8 mouse cellular contexts compared by ENCODE assay signal in genomic region chr5:30907413-30908059, GRCm38 (mm10). TPM values are rescaled to one million over a fixed set of nuclear protein-coding genes. Genes with fewer than 3 reads are reported as not detected.
DNase-seq lines count a peak whose midpoint lies in the region; ATAC-seq lines count a peak whose summit lies in the region.

Ost4 (minus strand) TSS chr5:30907788.

- DNase-seq in T-cell, adult 2 months (ENCODE audit: low spot score) = peak; percentile 96
- peak; percentile 93 for DNase-seq in cerebellum, postnatal 36 days
- DNase-seq in gastrocnemius, adult 18-20 months (ENCODE audit: low spot score) = peak; percentile 96
- peak; percentile 95 to 98 for DNase-seq in left cerebral cortex, adult 18-20 months (ENCODE audit: low spot score in 2 of 2)
- peak; percentile 98 for DNase-seq in right cerebral cortex, adult 18-20 months
- DNase-seq in urinary bladder, postnatal 10 days (ENCODE audit: low spot score) = peak; percentile 84

- peak within 1 kb of the TSS; percentile 84 for H3K27ac ChIP-seq in hindbrain, embryonic 16.5 days (ENCODE audit: low read depth, low read length)
- H3K27ac ChIP-seq in macrophage = peak within 1 kb of the TSS; percentile 69

- peak within 1 kb of the TSS; percentile 86 for H3K9ac ChIP-seq in hindbrain, embryonic 16.5 days (ENCODE audit: low read depth, low read length)

- peak within 1 kb of the TSS; percentile 96 for H3K4me2 ChIP-seq in hindbrain, embryonic 16.5 days (ENCODE audit: low read length)

- no peaks in the 10 kb centered on the region for H3K27me3 ChIP-seq in hindbrain, embryonic 16.5 days (replicated peaks; ENCODE audit: control insufficient read depth, insufficient read depth, low read length)

- H3K79me2 ChIP-seq in macrophage (ENCODE audit: inconsistent target) = peaks cover 50% of the 10 kb centered on the region

- H3K4me3 ChIP-seq in hindbrain, embryonic 16.5 days (ENCODE audit: low read length) = peak within 1 kb of the TSS; percentile 69
- peak within 1 kb of the TSS; percentile 98 for H3K4me3 ChIP-seq in macrophage (ENCODE audit: inconsistent target)

- peaks cover 6% of the 10 kb centered on the region; the same call in 1 of the 2 replicates for H3K36me3 ChIP-seq in hindbrain, embryonic 16.5 days (ENCODE audit: control insufficient read depth, insufficient read depth, low read length)
- H3K36me3 ChIP-seq in macrophage (ENCODE audit: inconsistent target) = peaks cover 8% of the 10 kb centered on the region; the same call in 1 of the 2 replicates

- H3K4me1 ChIP-seq in hindbrain, embryonic 16.5 days (ENCODE audit: control insufficient read depth, insufficient read depth, low read depth, low read length) = peaks cover 20% of the 10 kb centered on the region

- under 1% methylated on average over 57 of the region's 58 CpGs for WGBS in hindbrain, embryonic 16.5 days
- WGBS in macrophage (ENCODE audit: missing documents) = under 1% methylated on average over 58 of the region's 58 CpGs

- H3K9me3 ChIP-seq in hindbrain, embryonic 16.5 days (ENCODE audit: control insufficient read depth, low read length) = no peaks in the 10 kb centered on the region

- peak; percentile 97 for ATAC-seq in hindbrain, embryonic 16.5 days

RNA-seq across cellular contexts. Expression of gene Ost4, which starts in this region (rescaled TPM):
- 100 to 1,000 TPM; 110 to 114 TPM for total RNA-seq in gastrocnemius, adult 18-20 months (2021)
- 232 and 244 TPM in 2 replicates for polyA plus RNA-seq in hindbrain, embryonic 16.5 days (2015; fragmentation: Nextera tagmentation; extraction: Ambion mirVana)
- total RNA-seq in left cerebral cortex, adult 18-20 months (2021) = 100 to 1,000 TPM; 103 to 111 TPM
- total RNA-seq in macrophage (2018; cell fraction: chromatin; rRNA removed) = 10 to 100 TPM; 10.8 to 69.3 (median 29.8) TPM
- total RNA-seq in macrophage (2018; cell fraction: cytosol; rRNA removed) = 100 to 1,000 TPM; 102 to 241 (median 145) TPM
- 10 to 100 TPM; 16.1 to 73.4 (median 43.0) TPM for total RNA-seq in macrophage (2018; cell fraction: nucleus; rRNA removed)
- 186 to 192 TPM (median 190 TPM) in 3 replicates for polyA plus RNA-seq in macrophage (2018)

Comparison
In these comparisons a context has a peak if more than half of its experiments do, and no peak if none do; other contexts are left out.
1. Peak in every context shown above with its lines: DNase-seq, ATAC-seq, H3K4me3 ChIP-seq and H3K27ac ChIP-seq.